Mouse (Mus musculus) hindbrain, embryonic 16.5 days (tissue): ENCODE measurements around the gene Rasa2. TPM values are rescaled to one million over a fixed set of nuclear protein-coding genes. Genes with fewer than 3 reads are reported as not detected.
A peak's percentile ranks its signal among the peaks of the same experiment; 100 is the strongest.
"Not testable (repeated sequence)": the region's sequence is repeated elsewhere in the genome, so short reads cannot be mapped to it uniquely, and the experiment has no call there.

ENCODE experiments used
- ATAC-seq: fragments of 200-750 bp; cut with Nextera tagmentation; 2 replicates; pipeline ENCODE4 v1.8.0; 2017; ENCODE audit warnings: moderate TSS enrichment, moderate library complexity
- H3K27ac ChIP-seq: fragments of 300-500 bp; sonication (generic); 2 replicates; pipeline ENCODE4 v1.5.1; 2014; ENCODE audit warnings: low read depth, mild to moderate bottlenecking, control low read depth, low read length, moderate library complexity
- H3K27me3 ChIP-seq: fragments of 300-500 bp; sonication (generic); replicated peaks from 2 replicates; pipeline ENCODE4 v1.6.1; 2014; ENCODE audit warnings: low read length; ENCODE audit not compliant: control insufficient read depth, insufficient read depth
- H3K36me3 ChIP-seq: fragments of 300-500 bp; sonication (generic); 2 replicates; pipeline ENCODE4 v1.6.1; 2014; ENCODE audit warnings: mild to moderate bottlenecking, low read length, moderate library complexity, mixed read lengths; ENCODE audit not compliant: control insufficient read depth, insufficient read depth
- H3K4me1 ChIP-seq: fragments of 300-500 bp; sonication (generic); 2 replicates; pipeline ENCODE4 v1.6.1; 2014; ENCODE audit warnings: low read depth, low read length; ENCODE audit not compliant: control insufficient read depth, insufficient read depth
- H3K4me2 ChIP-seq: fragments of 300-500 bp; sonication (generic); 2 replicates; pipeline ENCODE4 v1.6.1; 2014; ENCODE audit warnings: mild to moderate bottlenecking, low read length, control low read depth, moderate library complexity
- H3K4me3 ChIP-seq: fragments of 300-500 bp; sonication (generic); 2 replicates; pipeline ENCODE4 v1.5.1; 2014; ENCODE audit warnings: mild to moderate bottlenecking, low read length, control low read depth, moderate library complexity
- H3K9ac ChIP-seq: fragments of 300-500 bp; sonication (generic); 2 replicates; pipeline ENCODE4 v1.6.1; 2014; ENCODE audit warnings: low read depth, mild to moderate bottlenecking, control low read depth, low read length, moderate library complexity
- H3K9me3 ChIP-seq: fragments of 300-500 bp; sonication (generic); 2 replicates; pipeline ENCODE4 v1.6.1; 2014; ENCODE audit warnings: mild to moderate bottlenecking, low read length, moderate library complexity; ENCODE audit not compliant: control insufficient read depth
- WGBS: fragments of 180-500 bp; shearing (Covaris S2); extraction: QIAGEN DNeasy Blood & Tissue Kit; methylation state at CpG from one replicate; pipeline ENCODE4 v1.1.7; 2014; 5-methylcytosine and 5-hydroxymethylcytosine counted together
- polyA plus RNA-seq: library from polyadenylated mRNA; unstranded; fragments of >200 nt; fragmentation: Nextera tagmentation; extraction: Ambion mirVana; gene quantifications from 2 replicates; pipeline ENCODE4 v1.2.1, GENCODE M21; 2015

The Rasa2 gene
- polyA plus RNA-seq, 1 experiment from 2014 or later = 17.8 TPM

DNA sequence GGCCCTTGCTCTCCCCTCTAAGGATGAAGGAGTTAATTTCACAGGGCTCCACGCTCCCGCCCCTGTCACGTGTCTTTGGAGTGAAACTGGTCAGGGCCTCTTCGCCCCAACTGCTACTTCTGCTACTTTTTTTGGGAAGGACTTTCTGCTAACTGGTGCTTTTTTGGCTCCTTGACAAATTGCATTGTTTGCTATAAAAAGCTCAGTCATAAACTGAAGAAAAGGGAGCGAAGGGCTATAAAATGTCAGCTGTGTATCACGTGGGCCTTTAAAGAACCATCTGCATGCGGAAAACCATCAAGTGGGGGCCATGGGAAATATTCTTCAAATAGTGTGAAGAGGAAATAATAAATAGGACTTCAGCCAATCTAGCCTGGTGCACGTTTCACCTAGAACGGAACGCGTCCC lies 100.7 kb downstream of the Rasa2 start:
- H3K9ac ChIP-seq = no peak overlapping the region
- H3K27me3 ChIP-seq = no peaks in the 10 kb centered on the region
- no peak overlapping the region for H3K4me3 ChIP-seq
- peak overlapping the region; percentile 36 for H3K4me2 ChIP-seq
- H3K4me1 ChIP-seq = peaks cover 3% of the 10 kb centered on the region; the same call in 1 of the 2 replicates
- no peaks in the 10 kb centered on the region for H3K36me3 ChIP-seq
- 44% methylated on average over 11 of the region's 11 CpGs for WGBS
- peak; percentile 57; the same call in 1 of the 2 replicates for ATAC-seq
- H3K27ac ChIP-seq = peak overlapping the region; percentile 29; the same call in 1 of the 2 replicates
- H3K9me3 ChIP-seq = no peaks in the 10 kb centered on the region

DNA sequence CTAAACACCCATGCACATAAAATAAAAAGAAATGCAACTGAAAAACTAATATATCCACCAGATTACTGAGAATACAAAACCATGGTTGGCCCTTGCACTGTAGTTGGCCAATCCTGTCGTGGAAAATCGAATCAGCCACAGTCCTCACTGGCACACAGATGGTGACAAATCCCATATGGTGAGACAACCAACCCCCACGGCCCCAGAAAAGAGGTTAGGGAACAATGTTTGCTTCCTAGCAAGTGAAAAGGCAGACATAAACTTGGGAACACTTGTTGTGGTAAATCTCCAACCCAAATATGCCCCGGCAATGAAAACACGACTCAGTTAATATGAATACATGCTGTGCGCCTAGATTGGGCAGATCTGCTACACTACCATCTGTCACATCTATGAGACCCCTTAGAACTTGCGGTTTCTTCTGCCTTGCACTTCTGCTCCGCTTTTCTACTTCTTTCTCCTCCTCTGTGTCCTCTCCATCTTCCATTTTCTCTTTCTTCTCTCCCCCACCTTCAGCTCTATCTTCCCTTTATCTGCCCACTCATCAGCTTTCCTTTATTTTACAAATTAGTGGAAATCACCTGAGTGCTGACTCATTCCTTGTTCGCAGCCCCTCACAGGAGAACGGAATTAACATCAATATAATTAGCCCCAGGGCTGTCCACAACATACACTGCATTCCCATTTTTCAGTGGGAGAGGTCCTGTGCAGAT lies 101.3 kb downstream of the Rasa2 start:
- Histone ChIP-seq H3K27ac (0 out of 2 replicates have a peak overlapping the region, but pooled peaks have one; percentile 29), H3K27me3 (no peaks in the 10 kb centered on the region), H3K4me3 (no peak overlapping the region), H3K4me1 (peaks cover 3% of the 10 kb centered on the region; the same call in 1 of the 2 replicates), H3K4me2 (peak overlapping the region; percentile 36), H3K9me3 (no peaks in the 10 kb centered on the region), H3K9ac (no peak overlapping the region), H3K36me3 (no peaks in the 10 kb centered on the region)
- ATAC-seq = peak; percentile 41; the same call in 1 of the 2 replicates
- 55% methylated on average over 10 of the region's 10 CpGs for WGBS

GRCm38 (mm10) chr9:96526011-96526410 lies 105.4 kb downstream of the Rasa2 start:
- peaks cover 3% of the 10 kb centered on the region; the same call in 1 of the 2 replicates for H3K4me1 ChIP-seq
- no peaks in the 10 kb centered on the region for H3K27me3 ChIP-seq
- no peak overlapping the region for H3K4me3 ChIP-seq
- H3K27ac ChIP-seq = no peak overlapping the region
- H3K9ac ChIP-seq = no peak overlapping the region
- 86% methylated on average over 4 of the region's 4 CpGs for WGBS
- H3K36me3 ChIP-seq = no peaks in the 10 kb centered on the region
- ATAC-seq = no peak
- no peak overlapping the region for H3K4me2 ChIP-seq
- no peaks in the 10 kb centered on the region for H3K9me3 ChIP-seq

DNA sequence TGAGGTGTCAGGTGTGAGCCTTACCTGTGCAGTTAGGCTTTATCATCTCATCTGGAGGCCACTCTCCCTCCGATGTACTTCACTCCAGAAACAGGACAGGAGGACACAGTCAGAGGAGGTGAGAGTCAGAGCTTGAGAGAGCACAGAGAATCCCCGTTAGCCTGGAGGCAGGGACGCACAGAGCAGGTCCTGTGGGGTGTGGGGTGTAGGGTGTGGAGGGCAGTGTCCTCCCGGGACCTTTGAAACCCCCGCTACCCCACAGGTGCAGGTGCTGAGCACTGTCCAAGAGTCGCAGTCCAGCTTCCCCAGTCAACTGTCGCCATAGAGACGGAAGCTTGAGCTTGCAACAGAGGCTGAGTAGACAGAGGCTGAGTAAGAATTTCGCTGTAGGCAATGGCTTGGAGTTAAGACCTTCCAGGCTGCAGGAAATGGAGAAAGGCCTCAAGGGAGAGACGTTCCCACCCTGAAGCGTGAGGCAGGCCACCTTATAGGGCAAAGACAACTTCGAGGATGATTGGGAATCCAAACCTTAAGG lies 106.4 kb downstream of the Rasa2 start, which contains the start of gene Gm28729:
Gm28729 (minus strand) TSS at position 293 of the 535 bp plus-strand sequence.
- Histone ChIP-seq H3K27ac (no peak within 1 kb of the TSS), H3K9me3 (no peaks in the 10 kb centered on the region), H3K9ac (no peak within 1 kb of the TSS), H3K4me2 (no peak within 1 kb of the TSS), H3K27me3 (no peaks in the 10 kb centered on the region), H3K4me3 (no peak within 1 kb of the TSS), H3K4me1 (no peaks in the 10 kb centered on the region), H3K36me3 (no peaks in the 10 kb centered on the region)
- 62% methylated on average over 12 of the region's 12 CpGs for WGBS
- peak; percentile 52; the same call in 1 of the 2 replicates for ATAC-seq

DNA sequence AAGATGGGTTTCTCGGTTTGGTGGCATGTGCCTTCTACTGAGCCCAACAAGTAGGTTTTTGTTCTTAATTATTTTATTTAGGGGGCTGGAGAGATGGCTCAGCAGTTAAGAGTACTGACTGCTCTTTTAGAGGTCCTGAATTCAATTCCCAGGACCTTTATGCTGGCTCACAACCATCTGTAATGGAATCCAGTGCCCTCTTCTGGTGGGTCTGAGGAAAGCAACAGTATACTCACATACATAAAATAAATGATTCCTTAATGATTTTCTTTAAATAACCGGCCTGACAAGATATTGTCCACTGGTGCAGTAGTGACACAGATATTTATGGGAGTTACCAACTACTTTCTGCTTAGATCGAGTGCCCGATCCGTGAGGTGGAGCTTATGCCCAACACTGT lies 108.3 kb downstream of the Rasa2 start:
- no peaks in the 10 kb centered on the region for H3K36me3 ChIP-seq
- no peak overlapping the region for H3K4me2 ChIP-seq
- H3K4me3 ChIP-seq = no peak overlapping the region
- no peak for ATAC-seq
- H3K27ac ChIP-seq = no peak overlapping the region
- no peak overlapping the region for H3K9ac ChIP-seq
- H3K9me3 ChIP-seq = no peaks in the 10 kb centered on the region
- no peaks in the 10 kb centered on the region for H3K27me3 ChIP-seq
- H3K4me1 ChIP-seq = no peaks in the 10 kb centered on the region
- 92% methylated on average over 5 of the region's 5 CpGs for WGBS

DNA sequence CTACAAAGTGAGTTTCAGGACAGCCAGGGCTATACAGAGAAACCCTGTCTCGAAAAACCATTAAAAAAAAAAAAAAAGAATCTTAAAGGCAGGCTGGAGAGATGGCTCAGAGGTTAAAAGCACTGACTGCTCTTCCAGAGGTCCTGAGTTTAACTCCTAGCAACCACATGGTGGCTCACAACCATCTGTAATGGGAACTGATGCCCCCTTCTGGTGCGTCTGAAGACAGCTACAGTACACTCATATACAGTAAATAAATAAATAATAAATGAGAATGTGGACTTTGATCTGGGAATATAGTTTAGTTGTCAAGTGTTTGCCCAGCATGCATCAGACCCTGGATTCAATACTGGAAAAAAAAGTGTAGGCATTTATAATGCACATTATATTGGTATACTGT lies 109.8 kb downstream of the Rasa2 start:
- H3K9ac ChIP-seq, H3K27ac ChIP-seq, H3K4me3 ChIP-seq, H3K9me3 ChIP-seq, ATAC-seq, H3K27me3 ChIP-seq, H3K36me3 ChIP-seq, H3K4me2 ChIP-seq, H3K4me1 ChIP-seq: not testable (repeated sequence)
- 79% methylated on average over 2 of the region's 2 CpGs for WGBS

DNA sequence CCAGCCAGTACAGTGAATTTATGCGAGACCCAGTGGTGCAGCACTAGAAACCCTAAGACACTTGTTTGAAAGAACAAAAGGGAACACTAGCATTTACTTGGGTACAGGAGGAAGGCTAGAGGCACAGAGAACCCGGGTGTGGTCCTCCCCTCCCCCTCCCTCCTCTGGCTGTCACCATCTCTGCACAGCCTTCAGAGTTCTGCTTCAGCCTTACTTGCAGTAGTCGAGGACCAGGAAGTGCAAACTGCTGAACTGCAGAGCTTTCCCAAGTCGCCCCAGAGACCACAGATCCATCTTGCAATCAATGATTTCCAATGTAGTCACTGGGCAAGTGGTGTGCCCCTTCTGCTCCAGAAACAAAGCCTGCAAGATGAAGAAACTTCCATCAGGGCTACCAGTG lies 114.0 kb downstream of the Rasa2 start:
- no peak overlapping the region for H3K4me2 ChIP-seq
- no peak overlapping the region for H3K4me3 ChIP-seq
- no peak for ATAC-seq
- 30% methylated on average over 4 of the region's 4 CpGs for WGBS
- H3K27ac ChIP-seq = no peak overlapping the region
- H3K9me3 ChIP-seq = no peaks in the 10 kb centered on the region
- no peaks in the 10 kb centered on the region for H3K36me3 ChIP-seq
- no peaks in the 10 kb centered on the region for H3K27me3 ChIP-seq
- no peak overlapping the region for H3K9ac ChIP-seq
- no peaks in the 10 kb centered on the region for H3K4me1 ChIP-seq

- Histone ChIP-seq H3K4me2 (no peak overlapping the region), H3K9ac (no peak overlapping the region), H3K27me3 (no peaks in the 10 kb centered on the region), H3K36me3 (no peaks in the 10 kb centered on the region), H3K27ac (no peak overlapping the region), H3K9me3 (no peaks in the 10 kb centered on the region), H3K4me1 (no peaks in the 10 kb centered on the region), H3K4me3 (no peak overlapping the region)
- ATAC-seq = no peak
- WGBS = 60% methylated on average over 3 of the region's 3 CpGs
Observed at GRCm38 (mm10) chr9:96516806-96517205, 114.6 kb downstream of the Rasa2 start.

- Histone ChIP-seq H3K27ac (no peak overlapping the region), H3K4me1 (no peaks in the 10 kb centered on the region), H3K4me3 (no peak overlapping the region), H3K36me3 (no peaks in the 10 kb centered on the region), H3K9me3 (no peaks in the 10 kb centered on the region), H3K4me2 (no peak overlapping the region), H3K9ac (no peak overlapping the region), H3K27me3 (no peaks in the 10 kb centered on the region)
- 86% methylated on average over 5 of the region's 5 CpGs for WGBS
- ATAC-seq = no peak
Observed at GRCm38 (mm10) chr9:96515737-96516136, 115.7 kb downstream of the Rasa2 start.
